Mouse (Mus musculus) megakaryocyte progenitor cell, adult 5-6 weeks (primary cell): ENCODE data around the gene Chka. TPM values are rescaled to one million over a fixed set of nuclear protein-coding genes. Genes with fewer than 3 reads are reported as not detected.

Experiments
- ATAC-seq: replicated peaks from 2 replicates; pipeline ENCODE4 v1.8.0; 2016; ENCODE audit warnings: mild to moderate bottlenecking, moderate TSS enrichment, inconsistent platforms; ENCODE audit not compliant: poor library complexity
- total RNA-seq, 2 experiments: library from RNA; stranded (forward) in 1 of 2; stranded (reverse) in 1 of 2; fragments of 157-497, 149-512 nt in 1 of 2; fragments of 200-1000 nt in 1 of 2; gene quantifications; 2 replicates each; pipeline versions ENCODE4 v1.2.3 to v1.2.4; 2015 to 2017

Gene Chka
- total RNA-seq (2015): 39.7 and 43.8 TPM in 2 replicates
- total RNA-seq (2017): 38.2 and 39.8 TPM in 2 replicates

- peak; percentile 98 for ATAC-seq
Observed at GRCm38 (mm10) chr19:3851502-3851962, at the start of gene Chka. Gene Chka (plus strand): TSS chr19:3851773.

- ATAC-seq: no peak
Observed at GRCm38 (mm10) chr19:3805526-3805925, 46.0 kb upstream of the Chka start.

DNA sequence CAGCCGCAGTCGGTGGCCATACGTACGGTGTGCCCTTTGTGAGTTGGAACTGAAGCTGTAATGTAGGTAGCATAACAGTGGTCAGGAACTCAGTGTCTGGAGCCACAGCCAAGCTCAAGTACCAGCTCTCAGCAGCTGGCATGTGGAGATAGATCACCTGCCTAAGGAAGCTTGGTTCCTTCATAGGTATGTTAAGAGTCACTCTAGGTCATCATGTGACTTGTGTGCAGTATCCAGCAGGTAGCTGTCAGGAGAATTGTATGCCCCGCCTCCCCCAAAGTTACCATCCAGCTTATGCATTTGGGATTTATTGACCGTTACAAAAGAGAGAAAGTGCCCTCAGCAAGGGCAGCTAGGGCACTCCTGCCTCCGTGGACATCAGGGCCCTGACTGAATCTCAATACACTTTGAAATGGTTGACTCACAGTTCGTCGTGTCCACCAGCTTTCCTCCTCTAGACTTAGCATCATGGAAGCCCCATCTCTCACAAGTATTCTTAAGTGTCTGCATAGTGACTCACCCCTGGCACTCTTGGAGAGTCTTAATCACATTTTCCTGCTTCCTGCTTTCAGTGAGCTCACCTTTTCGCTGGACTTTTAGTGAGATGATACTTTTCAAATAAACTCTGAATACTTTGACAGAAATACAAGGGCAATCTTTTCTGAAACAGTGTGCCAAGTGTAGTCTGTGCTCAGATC lies 40.9 kb upstream of the Chka start:
- ATAC-seq: no peak

DNA sequence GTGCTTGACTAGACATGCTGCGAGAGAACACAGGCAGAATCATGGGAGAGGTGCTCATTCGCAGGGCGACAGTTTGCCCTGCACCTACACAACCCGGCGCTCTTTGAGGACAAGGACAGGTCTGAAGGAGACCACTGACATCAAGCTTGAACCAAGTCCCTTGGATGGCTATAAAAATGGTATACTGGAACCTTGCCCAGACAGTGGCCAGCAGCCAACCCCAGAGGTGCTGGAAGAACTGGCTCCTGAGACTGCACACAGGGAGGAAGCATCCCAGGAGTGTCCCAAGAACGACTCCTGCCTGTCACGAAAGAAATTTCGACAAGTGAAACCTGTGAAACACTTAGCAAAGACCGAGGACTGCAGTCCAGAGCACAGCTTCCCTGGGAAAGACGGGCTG lies 37.1 kb upstream of the Chka start:
- ATAC-seq: no peak

DNA sequence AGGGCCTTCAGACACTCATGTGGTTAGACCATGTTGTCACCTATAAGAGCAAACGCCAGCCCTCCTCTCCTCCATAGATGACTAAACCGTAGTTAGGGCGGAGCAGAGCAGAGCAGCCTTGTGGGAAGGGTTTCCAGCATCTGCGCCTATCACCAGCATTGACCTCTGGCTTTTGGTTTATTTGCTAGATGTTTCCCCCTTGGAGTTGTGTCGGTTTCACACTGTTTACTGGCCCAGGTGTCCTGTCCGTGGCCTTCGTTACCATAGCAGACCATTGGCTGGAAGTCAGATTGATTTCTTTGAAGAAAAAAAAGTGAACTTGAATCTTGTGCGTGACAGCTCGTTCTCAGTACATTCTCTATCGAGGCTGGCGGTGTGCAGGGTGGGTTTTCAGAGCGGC lies 35.7 kb upstream of the Chka start:
- ATAC-seq: no peak

GRCm38 (mm10) chr19:3819080-3819479 lies 32.5 kb upstream of the Chka start:
- no peak for ATAC-seq

- no peak for ATAC-seq
Observed at GRCm38 (mm10) chr19:3819899-3820444, 31.6 kb upstream of the Chka start.

DNA sequence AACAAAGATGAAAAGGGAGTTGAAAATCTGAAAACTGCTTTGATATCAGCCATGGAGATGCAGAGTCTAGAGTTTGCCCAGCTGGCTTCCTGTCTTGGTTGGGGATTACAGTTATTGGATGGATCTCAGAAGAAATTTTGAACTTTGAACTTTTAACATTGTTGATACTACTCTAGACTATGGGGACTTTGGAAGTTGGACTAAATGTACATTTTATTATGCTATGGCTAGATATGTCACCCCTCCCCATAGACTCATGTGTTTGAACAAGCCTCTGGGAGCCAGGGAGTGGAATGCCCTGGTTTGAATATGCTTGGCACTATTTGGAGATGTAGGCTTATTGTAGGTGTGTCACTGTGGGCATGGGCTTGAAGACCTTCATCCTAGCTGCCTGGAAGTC lies 26.5 kb upstream of the Chka start:
- no peak for ATAC-seq

DNA sequence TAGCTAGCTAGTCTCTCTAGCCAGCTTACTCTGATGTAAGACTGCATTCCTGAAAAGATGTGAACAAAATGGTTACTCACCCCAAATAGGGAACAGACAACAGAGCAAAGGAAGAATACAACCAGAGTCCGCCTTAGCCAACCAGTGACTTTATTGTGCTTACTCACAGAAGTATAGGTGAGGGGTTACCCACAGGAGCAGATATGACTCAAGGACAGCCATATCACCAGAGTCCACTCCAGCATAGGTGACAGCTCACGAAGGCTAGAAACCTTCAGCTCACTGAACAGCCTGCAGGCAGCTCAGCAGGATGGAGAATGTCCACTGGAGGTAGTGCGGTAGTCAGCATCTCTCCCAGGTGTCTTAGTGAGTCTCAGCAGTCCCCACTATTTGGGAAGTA lies 21.7 kb upstream of the Chka start:
- ATAC-seq: no peak

DNA sequence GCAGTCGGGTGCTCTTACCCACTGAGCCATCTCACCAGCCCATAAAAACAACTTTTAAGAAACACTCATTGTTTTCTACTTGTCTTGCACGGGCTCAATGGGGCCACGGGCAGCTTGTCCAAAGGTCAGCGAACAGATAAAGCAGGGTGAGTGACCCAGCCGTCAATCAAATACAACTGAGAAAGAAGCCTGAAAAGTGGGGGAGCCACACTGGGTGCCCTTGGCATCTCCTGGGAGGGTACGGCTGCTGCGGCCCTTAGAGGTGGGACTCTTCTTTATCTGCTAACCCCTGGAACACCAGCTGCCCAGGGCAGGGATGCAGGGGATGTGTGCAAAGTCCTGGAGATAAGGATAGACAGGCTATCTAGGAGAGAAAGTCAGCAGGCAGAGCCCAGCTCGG lies 19.9 kb upstream of the Chka start:
- ATAC-seq: peak; percentile 71

- peak; percentile 93 for ATAC-seq
Observed at GRCm38 (mm10) chr19:3832851-3833353, 18.7 kb upstream of the Chka start.

GRCm38 (mm10) chr19:3834301-3834700 lies 17.3 kb upstream of the Chka start:
- ATAC-seq: no peak

DNA sequence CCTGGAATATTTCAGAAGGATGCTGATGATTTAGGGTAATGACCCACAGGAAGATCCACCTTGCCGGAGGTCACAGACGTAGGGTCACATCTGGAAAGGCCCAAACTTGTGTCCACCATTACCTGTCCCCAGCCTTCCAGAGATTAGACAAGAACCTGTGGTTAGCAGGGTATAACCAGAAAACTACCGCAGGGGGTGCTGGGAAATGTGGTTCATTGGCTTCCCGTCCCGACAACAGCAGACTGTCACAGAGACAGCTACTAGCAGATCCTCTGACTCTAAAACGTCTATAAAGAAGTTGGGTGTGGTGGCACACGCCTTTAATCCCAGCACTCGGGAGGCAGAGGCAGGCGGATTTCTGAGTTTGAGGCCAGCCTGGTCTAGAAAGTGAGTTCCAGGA lies 14.8 kb upstream of the Chka start:
- ATAC-seq: no peak

DNA sequence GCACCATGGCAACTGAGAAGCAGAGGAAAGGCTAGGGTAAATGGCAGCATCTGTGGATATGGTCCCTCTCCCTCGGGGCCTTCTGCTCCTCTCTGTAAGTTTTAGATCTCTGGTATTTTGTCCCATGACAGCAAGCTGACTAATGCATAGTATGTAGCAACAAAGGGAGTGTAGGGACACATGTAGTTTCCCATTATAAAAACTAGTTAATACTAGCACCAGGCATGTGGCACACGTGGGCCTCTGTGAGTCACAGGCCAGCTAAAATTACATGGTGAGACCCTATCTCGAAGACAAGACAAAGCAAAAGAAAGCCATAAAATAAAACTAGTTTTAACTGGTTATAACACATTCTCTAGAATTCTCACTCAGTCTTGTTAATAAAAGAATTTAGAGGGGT lies 12.6 kb upstream of the Chka start:
- no peak for ATAC-seq

DNA sequence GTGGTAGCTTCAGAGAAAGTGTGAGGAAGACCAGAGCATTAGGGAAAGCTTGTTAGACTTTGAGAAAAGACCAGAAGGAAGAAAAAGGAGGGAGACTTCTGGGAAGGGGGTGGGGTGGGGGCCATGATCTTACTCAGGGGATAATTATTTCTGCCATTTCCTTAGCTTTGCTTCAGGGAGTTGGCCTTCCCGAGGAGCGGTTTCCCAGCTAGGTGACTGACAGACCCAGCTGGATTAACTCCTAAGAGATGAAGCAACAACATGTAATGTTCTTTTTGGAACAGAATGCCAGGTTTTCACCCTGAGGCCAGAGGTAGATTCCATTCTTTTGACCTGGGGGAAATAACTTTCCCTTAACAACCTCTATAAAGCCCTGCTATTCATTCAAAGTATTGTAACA lies 11.9 kb upstream of the Chka start:
- ATAC-seq: no peak

GRCm38 (mm10) chr19:3840214-3840651 lies 11.3 kb upstream of the Chka start:
- no peak for ATAC-seq

DNA sequence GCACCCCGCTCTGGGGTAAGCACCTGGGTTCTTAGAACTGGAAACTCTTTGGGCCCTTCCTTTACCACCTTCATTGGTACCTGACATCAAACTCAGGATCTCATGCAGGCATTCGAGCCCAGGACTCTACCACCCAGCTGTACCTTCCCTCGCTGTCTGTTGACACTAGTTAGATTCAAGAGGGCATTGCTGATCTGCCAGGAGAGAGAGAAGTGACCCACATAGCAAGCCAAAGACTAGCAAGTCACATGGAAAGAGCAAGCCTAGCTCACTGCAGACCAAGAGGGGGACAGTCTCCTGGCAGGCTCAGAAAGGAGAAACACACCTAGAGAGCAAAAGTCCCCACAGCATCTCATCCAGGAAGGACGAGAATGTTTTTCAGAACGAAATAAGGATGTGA lies 10.9 kb upstream of the Chka start:
- no peak for ATAC-seq

GRCm38 (mm10) chr19:3842359-3843148 lies 9.0 kb upstream of the Chka start:
- no peak for ATAC-seq

DNA sequence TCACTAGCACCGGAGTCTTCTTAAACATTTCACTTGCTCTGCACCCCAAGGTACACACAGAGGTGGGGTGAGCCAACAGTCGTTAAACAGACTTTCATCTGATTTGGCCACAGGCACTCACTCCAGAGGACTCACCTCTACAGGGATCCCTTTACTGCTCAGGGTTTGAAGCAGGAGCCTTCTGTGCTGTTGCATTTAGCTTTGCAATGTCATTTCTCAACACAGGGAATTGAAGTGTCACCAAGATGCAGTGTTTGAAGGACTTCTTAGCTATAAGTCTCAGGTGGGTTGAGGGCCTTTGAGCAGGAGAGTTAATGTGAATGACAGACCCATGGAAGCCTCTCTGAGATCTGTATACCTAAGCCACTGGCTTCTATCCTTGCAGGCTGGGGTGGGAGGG lies 7.9 kb upstream of the Chka start:
- ATAC-seq: no peak

DNA sequence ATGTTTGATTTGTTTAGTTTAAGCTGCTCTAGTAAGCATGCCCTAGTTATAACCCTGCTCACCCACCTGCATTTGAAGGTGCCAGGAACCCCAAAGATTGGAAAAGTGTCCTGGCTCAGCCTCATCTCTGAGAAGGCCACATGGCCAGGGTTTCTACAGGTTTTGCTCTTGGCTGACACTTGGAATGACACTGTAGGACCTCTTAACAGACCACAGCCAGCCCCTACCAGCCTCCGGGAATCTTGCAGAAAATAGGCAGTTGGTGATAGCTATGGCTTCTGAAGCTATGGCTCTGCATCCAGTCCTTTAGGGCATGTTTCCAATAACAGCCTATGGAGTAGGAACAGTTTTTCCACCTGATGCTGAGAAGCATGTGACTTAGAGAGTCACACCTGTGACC lies 6.7 kb upstream of the Chka start:
- no peak for ATAC-seq

GRCm38 (mm10) chr19:3845339-3845738 lies 6.2 kb upstream of the Chka start:
- ATAC-seq: no peak
